24 mouse cellular contexts compared by ENCODE assay signal in genomic region chr14:20663601-20664000, GRCm38 (mm10). TPM values are rescaled to one million over a fixed set of nuclear protein-coding genes. Genes with fewer than 3 reads are reported as not detected.
DNase-seq lines count a peak whose midpoint lies in the region; ATAC-seq and TF ChIP-seq lines count a peak whose summit lies in the region.
"Had no signal": no experiment of that assay in that cellular context is flagged by ENCODE, and none has a peak within 500 bp of the region (broad histone marks: within the 10 kb centered on the region; RNA-seq: fewer than 3 reads in every experiment).

No protein-coding gene starts in this region.

- TF ChIP-seq CTCF in forebrain, postnatal 0 days (IDR thresholded peaks at IDR 0.05; ENCODE audit: low read depth): no peak

- peaks cover 50% of the 10 kb centered on the region for H3K4me1 ChIP-seq in heart, embryonic 12.5 days (replicated peaks)
- H3K4me1 ChIP-seq in liver, embryonic 11.5 days (replicated peaks; ENCODE audit: control insufficient read depth, insufficient read depth, low read length): peaks cover 10% of the 10 kb centered on the region
- peaks cover 19% of the 10 kb centered on the region for H3K4me1 ChIP-seq in liver, embryonic 12.5 days
- H3K4me1 ChIP-seq in embryonic facial prominence, embryonic 12.5 days: peaks cover 10% of the 10 kb centered on the region
- H3K4me1 ChIP-seq in forebrain, postnatal 0 days (ENCODE audit: insufficient read depth): 0 out of 2 replicates have a peak, but pooled peaks cover 3% of the 10 kb centered on the region

- H3K9me3 ChIP-seq in heart, embryonic 12.5 days (replicated peaks): no peaks in the 10 kb centered on the region
- H3K9me3 ChIP-seq in liver, embryonic 11.5 days (ENCODE audit: control insufficient read depth, low read length): no peaks in the 10 kb centered on the region
- no peaks in the 10 kb centered on the region for H3K9me3 ChIP-seq in liver, embryonic 12.5 days (replicated peaks)
- H3K9me3 ChIP-seq in embryonic facial prominence, embryonic 12.5 days: no peaks in the 10 kb centered on the region
- H3K9me3 ChIP-seq in forebrain, postnatal 0 days (ENCODE audit: low read length): no peaks in the 10 kb centered on the region
- H3K9me3 ChIP-seq: lung, embryonic 15.5 days; midbrain, embryonic 10.5 days; neural tube, embryonic 12.5 days had no signal

- peak overlapping the region; percentile 96 for H3K4me2 ChIP-seq in heart, embryonic 12.5 days
- no peak overlapping the region for H3K4me2 ChIP-seq in liver, embryonic 11.5 days
- H3K4me2 ChIP-seq in liver, embryonic 12.5 days: no peak overlapping the region
- no peak overlapping the region for H3K4me2 ChIP-seq in embryonic facial prominence, embryonic 12.5 days (replicated peaks)
- H3K4me2 ChIP-seq in forebrain, postnatal 0 days (ENCODE audit: low read depth): no peak overlapping the region
- H3K4me2 ChIP-seq: lung, embryonic 15.5 days; neural tube, embryonic 12.5 days had no signal

- H3K27ac ChIP-seq in heart, embryonic 12.5 days (ENCODE audit: poor library complexity, severe bottlenecking): peak overlapping the region; percentile 99
- no peak overlapping the region for H3K27ac ChIP-seq in liver, embryonic 11.5 days (ENCODE audit: low read depth, low read length)
- no peak overlapping the region for H3K27ac ChIP-seq in liver, embryonic 12.5 days
- H3K27ac ChIP-seq in embryonic facial prominence, embryonic 12.5 days: no peak overlapping the region
- H3K27ac ChIP-seq in forebrain, postnatal 0 days (ENCODE audit: low read depth, low read length): no peak overlapping the region
- H3K27ac ChIP-seq: kidney, postnatal 0 days; lung, embryonic 15.5 days; macrophage; midbrain, embryonic 10.5 days; neural tube, embryonic 12.5 days had no signal

- H3K9ac ChIP-seq in heart, embryonic 12.5 days: peak overlapping the region; percentile 92
- 0 out of 2 replicates have a peak overlapping the region, but pooled peaks have one; percentile 30 for H3K9ac ChIP-seq in liver, embryonic 11.5 days (ENCODE audit: low read depth, low read length)
- H3K9ac ChIP-seq in liver, embryonic 12.5 days: no peak overlapping the region
- H3K9ac ChIP-seq in embryonic facial prominence, embryonic 12.5 days: no peak overlapping the region; the same call in 1 of the 2 replicates
- no peak overlapping the region for H3K9ac ChIP-seq in forebrain, postnatal 0 days
- H3K9ac ChIP-seq: lung, embryonic 15.5 days; neural tube, embryonic 12.5 days had no signal

- no peak for ATAC-seq in heart, embryonic 12.5 days (ENCODE audit: insufficient number of reproducible peaks, low FRiP score)
- ATAC-seq in liver, embryonic 11.5 days (replicated peaks; ENCODE audit: low FRiP score): no peak
- no peak for ATAC-seq in liver, embryonic 12.5 days
- no peak for ATAC-seq in embryonic facial prominence, embryonic 12.5 days (ENCODE audit: insufficient number of reproducible peaks, insufficient read depth, low FRiP score, low TSS enrichment)
- ATAC-seq in forebrain, postnatal 0 days: no peak
- ATAC-seq: Patski had no signal

- H3K27me3 ChIP-seq in heart, embryonic 12.5 days (replicated peaks): no peaks in the 10 kb centered on the region
- H3K27me3 ChIP-seq in liver, embryonic 11.5 days (replicated peaks; ENCODE audit: control insufficient read depth, insufficient read depth, low read length): peaks cover 37% of the 10 kb centered on the region
- peaks cover 75% of the 10 kb centered on the region for H3K27me3 ChIP-seq in liver, embryonic 12.5 days (replicated peaks)
- H3K27me3 ChIP-seq in embryonic facial prominence, embryonic 12.5 days: 0 out of 2 replicates have a peak, but pooled peaks cover 7% of the 10 kb centered on the region
- no peaks in the 10 kb centered on the region; the same call in 1 of the 2 replicates for H3K27me3 ChIP-seq in forebrain, postnatal 0 days (ENCODE audit: insufficient read depth, low read length)
- H3K27me3 ChIP-seq: Patski had no signal

- peak overlapping the region; percentile 65 for H3K4me3 ChIP-seq in heart, embryonic 12.5 days
- H3K4me3 ChIP-seq in liver, embryonic 11.5 days (ENCODE audit: low read depth, low read length): no peak overlapping the region
- no peak overlapping the region for H3K4me3 ChIP-seq in liver, embryonic 12.5 days
- H3K4me3 ChIP-seq in embryonic facial prominence, embryonic 12.5 days: 0 out of 2 replicates have a peak overlapping the region, but pooled peaks have one; percentile 4
- H3K4me3 ChIP-seq in forebrain, postnatal 0 days (ENCODE audit: low read depth, low read length): no peak overlapping the region
- H3K4me3 ChIP-seq: lung, embryonic 15.5 days; midbrain, embryonic 10.5 days; neural tube, embryonic 12.5 days had no signal

- WGBS in heart, embryonic 12.5 days: 36% methylated on average over 2 of the region's 2 CpGs
- WGBS in liver, embryonic 11.5 days: 60% methylated on average over 2 of the region's 2 CpGs
- WGBS in liver, embryonic 12.5 days (ENCODE audit: insufficient replicate concordance): 58% methylated on average over 2 of the region's 2 CpGs
- WGBS in embryonic facial prominence, embryonic 12.5 days: 60% methylated on average over 2 of the region's 2 CpGs
- WGBS in forebrain, postnatal 0 days: 69% methylated on average over 2 of the region's 2 CpGs

- H3K36me3 ChIP-seq in heart, embryonic 12.5 days: peaks cover 22% of the 10 kb centered on the region; the same call in 1 of the 2 replicates
- H3K36me3 ChIP-seq in liver, embryonic 11.5 days (ENCODE audit: control insufficient read depth, insufficient read depth, low read length): no peaks in the 10 kb centered on the region
- no peaks in the 10 kb centered on the region for H3K36me3 ChIP-seq in liver, embryonic 12.5 days
- no peaks in the 10 kb centered on the region for H3K36me3 ChIP-seq in embryonic facial prominence, embryonic 12.5 days
- no peaks in the 10 kb centered on the region for H3K36me3 ChIP-seq in forebrain, postnatal 0 days (ENCODE audit: insufficient read depth)
- H3K36me3 ChIP-seq: lung, embryonic 15.5 days; midbrain, embryonic 10.5 days; neural tube, embryonic 12.5 days had no signal

- no peak for DNase-seq in heart, adult 9 months (ENCODE audit: low spot score in 2 of 2)
- no peak for DNase-seq in liver, embryonic 11.5 days (ENCODE audit: low spot score)
- no peak for DNase-seq in forebrain, postnatal 0 days
- DNase-seq in ovary, postnatal 10 days (ENCODE audit: low spot score): no peak
- DNase-seq: adrenal gland, postnatal 14 days; cerebellum, adult 9-11 months; gastrocnemius, postnatal 25 days; kidney, adult 18-20 months; right cerebral cortex, adult 18-20 months; thymus, postnatal 14 days had no signal

RNA-seq across cellular contexts. Expression of gene Synpo2l, which starts 4.6 kb away (rescaled TPM):
- 181 and 191 TPM in 2 replicates for polyA plus RNA-seq in heart, embryonic 12.5 days (2016; fragmentation: Nextera tagmentation; extraction: Ambion mirVana)
- polyA plus RNA-seq in liver, embryonic 11.5 days (2014; fragmentation: Nextera tagmentation; extraction: Ambion mirVana): 0.68 and 1.5 TPM in 2 replicates
- 0.25 and 0.54 TPM in 2 replicates for polyA plus RNA-seq in liver, embryonic 12.5 days (2016; fragmentation: Nextera tagmentation; extraction: Ambion mirVana)
- polyA plus RNA-seq in embryonic facial prominence, embryonic 12.5 days (2016; fragmentation: Nextera tagmentation; extraction: Ambion mirVana): 6.7 and 8.6 TPM in 2 replicates
- 0.15 and 0.24 TPM in 2 replicates for total RNA-seq in forebrain, postnatal 0 days (2014; rRNA removed)
- 0.17 and 0.19 TPM in 2 replicates for polyA plus RNA-seq in forebrain, postnatal 0 days (2015; fragmentation: Nextera tagmentation; extraction: Ambion mirVana)
- polyA plus RNA-seq: macrophage had no signal

RNA-seq across cellular contexts. Expression of gene Myoz1, which starts 7.3 kb away (rescaled TPM):
- polyA plus RNA-seq in heart, embryonic 12.5 days (2016; fragmentation: Nextera tagmentation; extraction: Ambion mirVana): 19.2 and 19.7 TPM in 2 replicates
- polyA plus RNA-seq in liver, embryonic 11.5 days (2014; fragmentation: Nextera tagmentation; extraction: Ambion mirVana): 0.23 and 0.95 TPM in 2 replicates
- polyA plus RNA-seq in liver, embryonic 12.5 days (2016; fragmentation: Nextera tagmentation; extraction: Ambion mirVana): 0.38 TPM in 1 of 2 replicates, not detected in the other
- polyA plus RNA-seq in embryonic facial prominence, embryonic 12.5 days (2016; fragmentation: Nextera tagmentation; extraction: Ambion mirVana): 0.45 and 0.63 TPM in 2 replicates
- total RNA-seq in forebrain, postnatal 0 days (2014; rRNA removed): 0.15 and 0.57 TPM in 2 replicates
- 0.30 and 0.83 TPM in 2 replicates for polyA plus RNA-seq in forebrain, postnatal 0 days (2015; fragmentation: Nextera tagmentation; extraction: Ambion mirVana)
- total RNA-seq: adrenal gland, postnatal 14 days; layer of hippocampus, postnatal 25 days; left cerebral cortex, postnatal 10 days had no signal
- polyA plus RNA-seq: forebrain, embryonic 11.5 days; hindbrain, embryonic 11.5 days; liver, adult 2 months; midbrain, embryonic 10.5 days; Patski had no signal

RNA-seq across cellular contexts. Expression of gene Sec24c, which starts 10.5 kb away (rescaled TPM):
- polyA plus RNA-seq in heart, embryonic 12.5 days (2016; fragmentation: Nextera tagmentation; extraction: Ambion mirVana): 93.4 and 97.4 TPM in 2 replicates
- polyA plus RNA-seq in liver, embryonic 11.5 days (2014; fragmentation: Nextera tagmentation; extraction: Ambion mirVana): 85.5 and 99.0 TPM in 2 replicates
- 51.9 and 54.6 TPM in 2 replicates for polyA plus RNA-seq in liver, embryonic 12.5 days (2016; fragmentation: Nextera tagmentation; extraction: Ambion mirVana)
- polyA plus RNA-seq in embryonic facial prominence, embryonic 12.5 days (2016; fragmentation: Nextera tagmentation; extraction: Ambion mirVana): 97.3 and 100 TPM in 2 replicates
- 65.0 and 86.4 TPM in 2 replicates for total RNA-seq in forebrain, postnatal 0 days (2014; rRNA removed)
- 46.0 and 57.1 TPM in 2 replicates for polyA plus RNA-seq in forebrain, postnatal 0 days (2015; fragmentation: Nextera tagmentation; extraction: Ambion mirVana)

RNA-seq across cellular contexts. Expression of gene Usp54, which starts 22.7 kb away (rescaled TPM):
- polyA plus RNA-seq in heart, embryonic 12.5 days (2016; fragmentation: Nextera tagmentation; extraction: Ambion mirVana): 7.4 and 7.7 TPM in 2 replicates
- polyA plus RNA-seq in liver, embryonic 11.5 days (2014; fragmentation: Nextera tagmentation; extraction: Ambion mirVana): 5.8 and 6.0 TPM in 2 replicates
- polyA plus RNA-seq in liver, embryonic 12.5 days (2016; fragmentation: Nextera tagmentation; extraction: Ambion mirVana): 2.2 and 2.3 TPM in 2 replicates
- polyA plus RNA-seq in embryonic facial prominence, embryonic 12.5 days (2016; fragmentation: Nextera tagmentation; extraction: Ambion mirVana): 10.6 and 11.1 TPM in 2 replicates
- total RNA-seq in forebrain, postnatal 0 days (2014; rRNA removed): 20.5 and 28.9 TPM in 2 replicates
- polyA plus RNA-seq in forebrain, postnatal 0 days (2015; fragmentation: Nextera tagmentation; extraction: Ambion mirVana): 3.0 and 4.8 TPM in 2 replicates

RNA-seq across cellular contexts. Expression of gene Fut11, which starts 31.2 kb away (rescaled TPM):
- polyA plus RNA-seq in heart, embryonic 12.5 days (2016; fragmentation: Nextera tagmentation; extraction: Ambion mirVana): 20.4 and 21.2 TPM in 2 replicates
- polyA plus RNA-seq in liver, embryonic 11.5 days (2014; fragmentation: Nextera tagmentation; extraction: Ambion mirVana): 14.2 and 14.9 TPM in 2 replicates
- polyA plus RNA-seq in liver, embryonic 12.5 days (2016; fragmentation: Nextera tagmentation; extraction: Ambion mirVana): 10.2 and 11.5 TPM in 2 replicates
- 27.4 and 29.3 TPM in 2 replicates for polyA plus RNA-seq in embryonic facial prominence, embryonic 12.5 days (2016; fragmentation: Nextera tagmentation; extraction: Ambion mirVana)
- total RNA-seq in forebrain, postnatal 0 days (2014; rRNA removed): 11.2 and 17.9 TPM in 2 replicates
- polyA plus RNA-seq in forebrain, postnatal 0 days (2015; fragmentation: Nextera tagmentation; extraction: Ambion mirVana): 14.0 and 20.7 TPM in 2 replicates

Comparison
In these comparisons a context has a peak if more than half of its experiments do, and no peak if none do; other contexts are left out.
1. H3K9ac ChIP-seq: peak in heart, embryonic 12.5 days (single experiment) and liver, embryonic 11.5 days (single experiment); none in liver, embryonic 12.5 days (single experiment), embryonic facial prominence, embryonic 12.5 days (single experiment) and forebrain, postnatal 0 days (single experiment).
2. H3K4me3 ChIP-seq: peak in heart, embryonic 12.5 days (single experiment) and embryonic facial prominence, embryonic 12.5 days (single experiment); none in liver, embryonic 11.5 days (single experiment), liver, embryonic 12.5 days (single experiment) and forebrain, postnatal 0 days (single experiment).
3. RNA of gene Synpo2l, which starts 4.6 kb away (polyA plus RNA-seq): 181 to 191 TPM in heart, embryonic 12.5 days; 6.7 to 8.6 TPM in embryonic facial prominence, embryonic 12.5 days, 0.68 to 1.5 TPM in liver, embryonic 11.5 days, 0.25 to 0.54 TPM in liver, embryonic 12.5 days and 0.17 to 0.19 TPM in forebrain, postnatal 0 days; every median in the first group is over 10 times any median in the second.
4. RNA of gene Myoz1, which starts 7.3 kb away (polyA plus RNA-seq): 19.2 to 19.7 TPM in heart, embryonic 12.5 days; 0.23 to 0.95 TPM in liver, embryonic 11.5 days, 0.45 to 0.63 TPM in embryonic facial prominence, embryonic 12.5 days, 0.30 to 0.83 TPM in forebrain, postnatal 0 days and 0.38 TPM in liver, embryonic 12.5 days; every median in the first group is over 10 times any median in the second.